Mouse (Mus musculus): ENCODE results near the gene Rrad. TPM values are rescaled to one million over a fixed set of nuclear protein-coding genes. Genes with fewer than 3 reads are reported as not detected.
"Not testable (repeated sequence)": the region's sequence is repeated elsewhere in the genome, so short reads cannot be mapped to it uniquely, and the experiment has no call there.

Rrad gene
- 1 to 10 TPM; 2.0 to 2.5 TPM for total RNA-seq (2021)
- long read RNA-seq, partial matches to known transcripts = 0 of 1 reads
- long read RNA-seq, other reads (novel, unspliced or antisense) = 1 of 1 reads

GRCm38 (mm10) chr8:104630981-104631663 is at the start of gene Rrad:
Gene Rrad, minus strand, starts transcription at chr8:104631327.
- no peak for DNase-seq (ENCODE audit: low spot score in 2 of 2)

- DNase-seq (ENCODE audit: low spot score in 2 of 2) = no peak
These were observed 24.5 kb upstream of the Rrad start for GRCm38 (mm10) chr8:104655614-104656013.

- DNase-seq (ENCODE audit: low spot score in 2 of 2) = peak; percentile 76 to 81
These were observed 23.9 kb upstream of the Rrad start for GRCm38 (mm10) chr8:104654984-104655383.

- DNase-seq (ENCODE audit: low spot score in 2 of 2) = not testable (repeated sequence)
These were observed 13.1 kb upstream of the Rrad start for GRCm38 (mm10) chr8:104644187-104644586.

GRCm38 (mm10) chr8:104642324-104642654 is 11.2 kb upstream of the Rrad start:
- no peak for DNase-seq (ENCODE audit: low spot score in 2 of 2)

- peak; percentile 86 to 90 for DNase-seq (ENCODE audit: low spot score in 2 of 2)
These were observed 10.5 kb upstream of the Rrad start, which contains the start of gene Ciao2b for GRCm38 (mm10) chr8:104641426-104642323. Gene Ciao2b, minus strand, starts transcription at chr8:104641965.

GRCm38 (mm10) chr8:104640831-104641370 is 9.8 kb upstream of the Rrad start:
- peak in 1 of 2 experiments; percentile 13 for DNase-seq (ENCODE audit: low spot score in 2 of 2)

GRCm38 (mm10) chr8:104640241-104640640 is 9.1 kb upstream of the Rrad start:
- DNase-seq (ENCODE audit: low spot score in 2 of 2) = peak in 1 of 2 experiments; percentile 7

- DNase-seq (ENCODE audit: low spot score in 2 of 2) = no peak
These were observed 6.9 kb upstream of the Rrad start for GRCm38 (mm10) chr8:104638010-104638409.

- peak in 1 of 2 experiments; percentile 2 for DNase-seq (ENCODE audit: low spot score in 2 of 2)
These were observed 4.0 kb upstream of the Rrad start for GRCm38 (mm10) chr8:104635004-104635710.

- DNase-seq (ENCODE audit: low spot score in 2 of 2) = peak; percentile 2 to 7
These were observed 2.1 kb upstream of the Rrad start for GRCm38 (mm10) chr8:104633156-104633744.

GRCm38 (mm10) chr8:104632486-104632885 is 1.4 kb upstream of the Rrad start:
- DNase-seq (ENCODE audit: low spot score in 2 of 2) = peak in 1 of 2 experiments; percentile 34

- DNase-seq (ENCODE audit: low spot score in 2 of 2) = no peak
These were observed 848 bp upstream of the Rrad start for GRCm38 (mm10) chr8:104631975-104632374.

- DNase-seq (ENCODE audit: low spot score in 2 of 2) = peak in 1 of 2 experiments; percentile 20
These were observed 553 bp downstream of the Rrad start for GRCm38 (mm10) chr8:104630574-104630973.

GRCm38 (mm10) chr8:104630111-104630479 is 1.0 kb downstream of the Rrad start:
- no peak for DNase-seq (ENCODE audit: low spot score in 2 of 2)

- no peak for DNase-seq (ENCODE audit: low spot score in 2 of 2)
These were observed 1.6 kb downstream of the Rrad start for GRCm38 (mm10) chr8:104629306-104630110.

GRCm38 (mm10) chr8:104628402-104628801 is 2.7 kb downstream of the Rrad start:
- no peak for DNase-seq (ENCODE audit: low spot score in 2 of 2)

- no peak for DNase-seq (ENCODE audit: low spot score in 2 of 2)
These were observed 3.9 kb downstream of the Rrad start for GRCm38 (mm10) chr8:104627065-104627740.

GRCm38 (mm10) chr8:104624161-104624560 is 7.0 kb downstream of the Rrad start, which contains the start of gene Cdh16:
Gene Cdh16, minus strand, starts transcription at chr8:104624396.
- DNase-seq (ENCODE audit: low spot score in 2 of 2) = no peak
